Mouse (Mus musculus) lung, postnatal 14 days (tissue): ENCODE measurements at regions not wholly inside any gene's neighbourhood (a gene's known extent, or its start where the extent isn't known, plus 50 kb on each side); places are given as distances from the start of the nearest gene placed in this dataset.

Source experiments
- DNase-seq: peaks from one replicate; pipeline ENCODE4 v3.0.0; 2021

DNA sequence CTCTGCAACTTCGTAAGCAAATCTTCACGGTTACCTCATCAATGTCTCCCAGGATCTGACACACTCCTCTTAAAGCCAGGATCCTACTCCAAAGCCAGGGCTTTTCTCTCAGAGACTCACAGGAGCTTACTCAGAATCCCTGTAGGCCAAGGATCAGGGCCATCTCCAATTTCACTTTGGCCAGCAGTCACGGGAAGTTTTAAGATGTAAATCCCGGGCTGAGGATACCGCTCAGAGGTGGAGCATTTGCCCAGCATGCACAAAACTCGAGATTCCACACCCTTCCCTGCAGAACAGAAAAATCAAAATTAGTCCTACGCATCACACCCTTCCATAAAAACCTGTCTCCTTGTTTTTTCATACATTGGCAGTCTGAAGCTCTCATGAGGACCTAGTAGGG, 112.1 kb upstream of the Slc24a5 start:
- DNase-seq: no peak

DNA sequence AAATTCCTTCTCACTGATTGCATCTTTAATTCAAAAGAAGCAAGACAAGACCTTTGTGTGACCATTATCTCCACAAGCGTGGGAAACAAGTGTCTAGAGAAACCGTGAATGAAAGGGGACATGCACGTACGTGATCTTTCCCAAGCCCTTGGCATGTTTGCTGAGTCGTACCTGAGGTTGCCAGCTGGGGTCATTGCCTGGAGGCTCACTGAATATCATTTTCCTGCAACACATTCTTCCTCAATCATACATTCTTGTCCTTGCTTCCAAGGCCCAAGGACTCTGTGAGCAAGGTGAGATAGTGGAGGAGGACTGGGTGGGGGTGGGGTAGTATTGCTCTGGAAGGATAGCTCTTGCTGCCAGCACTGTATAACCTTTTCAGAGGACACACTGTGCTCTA, 108.5 kb upstream of the Slc24a5 start:
- DNase-seq: no peak

DNA sequence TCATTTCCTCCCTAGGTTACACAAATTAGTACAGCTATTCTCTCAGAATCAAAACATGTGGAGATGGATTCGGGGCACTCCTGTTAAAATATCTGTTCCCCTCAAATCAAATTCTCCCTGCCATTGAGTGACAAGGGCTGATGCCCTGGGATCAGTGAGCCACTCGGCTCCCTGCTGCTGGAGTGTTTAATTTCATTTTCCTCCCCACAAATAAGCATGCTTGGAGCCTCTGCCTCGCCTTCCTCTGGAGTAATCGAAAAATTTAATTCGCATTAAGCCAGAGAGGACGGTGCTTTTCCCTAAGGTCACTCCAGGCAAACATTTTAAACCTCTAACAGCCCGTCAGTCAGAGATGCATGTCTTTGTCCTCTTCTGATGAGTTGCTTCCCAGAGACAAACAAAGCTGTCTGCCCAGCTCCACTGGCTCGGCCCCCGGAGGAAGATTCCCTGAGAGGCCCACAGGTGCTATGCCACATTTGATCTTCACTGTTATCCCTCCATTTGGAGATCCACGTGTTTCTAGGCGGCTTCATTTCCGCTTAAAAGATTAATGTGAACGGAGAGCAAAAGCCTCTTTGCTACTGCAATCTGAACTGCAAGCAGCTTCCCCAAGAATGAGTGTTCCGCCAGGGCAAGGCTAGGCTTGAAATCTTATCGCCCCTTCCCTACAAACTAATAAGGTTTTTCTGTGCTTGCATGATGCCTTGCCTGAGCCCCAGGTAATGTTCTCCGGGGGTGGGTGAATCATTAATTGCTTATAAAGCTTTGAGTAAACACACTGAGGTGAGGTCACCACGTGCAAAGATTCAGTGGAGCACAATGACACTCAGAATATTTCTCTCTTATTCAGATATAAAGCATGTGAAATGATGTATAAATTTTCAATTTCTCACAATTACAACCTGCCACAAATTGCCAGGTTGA, 95.8 kb upstream of the Slc24a5 start:
- no peak for DNase-seq

DNA sequence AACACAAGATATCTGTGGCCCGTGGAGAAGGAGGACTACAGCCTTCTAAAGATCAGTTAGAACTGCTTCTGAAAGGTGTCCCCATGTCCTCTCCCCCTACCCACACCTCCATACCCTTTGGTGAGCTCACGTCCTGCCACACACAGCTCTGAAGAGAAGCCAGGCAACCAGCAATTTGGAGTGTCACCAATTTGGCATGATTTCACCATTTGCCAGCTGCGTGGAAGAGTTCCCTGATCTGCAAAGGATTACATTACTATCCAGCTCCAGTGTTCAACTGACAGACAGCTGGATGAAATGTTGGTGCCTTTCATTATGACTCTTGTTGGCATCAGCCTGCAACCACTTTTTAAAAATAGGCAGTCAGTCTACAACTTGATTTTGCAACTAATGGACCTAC, 92.8 kb upstream of the Slc24a5 start:
- DNase-seq: no peak

DNA sequence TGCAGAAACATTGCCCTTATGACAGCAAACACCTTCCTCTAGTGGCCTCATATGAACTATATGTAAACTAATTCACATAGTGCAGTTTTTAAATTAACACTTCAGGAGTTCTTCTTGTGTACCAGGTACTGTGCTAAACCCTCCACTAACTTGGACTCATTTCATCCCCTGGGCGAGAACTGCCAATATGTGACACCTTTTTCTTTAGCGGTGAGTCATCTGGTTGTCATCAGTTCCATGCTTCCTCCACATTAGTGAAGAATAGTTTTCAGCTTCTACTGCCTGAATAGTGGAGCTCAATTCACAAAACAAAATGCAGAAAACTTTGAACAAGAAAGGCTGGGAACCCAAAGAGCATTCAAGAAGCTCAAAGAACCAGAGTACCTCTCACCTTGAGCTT, 76.9 kb upstream of the Slc24a5 start:
- DNase-seq: no peak

DNA sequence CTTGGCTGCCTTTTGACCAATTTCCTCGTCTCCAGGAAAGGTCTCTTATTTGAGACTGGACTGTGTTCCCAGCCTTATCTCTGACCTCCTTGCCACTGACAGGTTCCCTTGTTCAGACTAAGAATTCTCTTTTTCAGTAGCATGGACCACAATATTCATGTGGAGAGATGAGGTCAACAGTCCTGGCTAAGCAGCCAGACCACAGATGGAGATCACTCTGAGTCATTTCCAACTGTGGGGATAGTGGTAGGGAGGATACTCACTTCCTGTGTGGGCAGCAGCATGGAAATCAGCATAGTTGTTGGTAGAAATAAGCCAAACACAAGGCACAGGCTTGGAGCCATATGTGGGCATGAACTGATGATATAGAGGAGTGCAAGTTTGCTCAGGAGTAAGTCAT, 52.9 kb upstream of the Slc24a5 start:
- DNase-seq: no peak

DNA sequence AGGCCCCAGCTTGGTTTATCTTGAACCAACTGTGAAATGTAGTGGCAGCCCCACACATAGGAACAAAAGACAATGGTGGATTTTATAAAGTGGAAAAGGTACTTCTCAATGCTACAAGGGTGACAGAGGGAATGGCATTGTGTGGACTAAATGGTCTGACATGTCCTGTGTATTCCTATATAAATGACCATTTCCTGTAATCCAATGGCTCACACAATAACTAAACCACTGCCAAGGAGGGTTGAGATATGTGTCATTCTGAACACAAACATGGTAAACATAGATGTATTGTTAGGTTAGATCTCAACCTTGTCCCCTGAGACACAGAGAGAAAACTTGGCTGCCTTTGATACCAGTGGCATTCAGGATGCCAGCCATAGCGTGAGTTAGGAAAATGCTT, 51.0 kb upstream of the Slc24a5 start:
- no peak for DNase-seq
